Mouse (Mus musculus) naive thymus-derived CD4-positive, alpha-beta T cell, adult 2 months (primary cell): ENCODE results near the gene Gpr18.
A peak's percentile ranks its signal among the peaks of the same experiment; 100 is the strongest.

ENCODE experiments used
- DNase-seq: peaks from one replicate; pipeline ENCODE4 v3.0.0-alpha.2; 2011; ENCODE audit warnings: low read depth

Gpr18 gene

GRCm38 (mm10) chr14:121922731-121923130 lies 7.2 kb upstream of the Gpr18 start:
- no peak for DNase-seq

- no peak for DNase-seq
These were observed 6.4 kb upstream of the Gpr18 start for GRCm38 (mm10) chr14:121922016-121922415.

GRCm38 (mm10) chr14:121920511-121921124 lies 5.0 kb upstream of the Gpr18 start:
- no peak for DNase-seq

- peak; percentile 83 for DNase-seq
These were observed 4.2 kb upstream of the Gpr18 start for GRCm38 (mm10) chr14:121919752-121920151.

GRCm38 (mm10) chr14:121918266-121918665 lies 2.7 kb upstream of the Gpr18 start:
- no peak for DNase-seq

GRCm38 (mm10) chr14:121916311-121917094 lies 922 bp upstream of the Gpr18 start:
- peak; percentile 69 for DNase-seq

- DNase-seq = peak; percentile 61
These were observed 438 bp downstream of the Gpr18 start for GRCm38 (mm10) chr14:121915143-121915542.

GRCm38 (mm10) chr14:121912501-121912900 lies 3.1 kb downstream of the Gpr18 start:
- DNase-seq = no peak

GRCm38 (mm10) chr14:121909868-121910267 lies 5.7 kb downstream of the Gpr18 start:
- no peak for DNase-seq

GRCm38 (mm10) chr14:121906992-121907681 lies 8.4 kb downstream of the Gpr18 start:
- peak; percentile 38 for DNase-seq

GRCm38 (mm10) chr14:121906341-121906991 lies 9.1 kb downstream of the Gpr18 start:
- DNase-seq = peak; percentile 66

- DNase-seq = no peak
These were observed 10.8 kb downstream of the Gpr18 start for GRCm38 (mm10) chr14:121904754-121905153.

GRCm38 (mm10) chr14:121903381-121903876 lies 12.2 kb downstream of the Gpr18 start:
- DNase-seq = peak; percentile 57

- DNase-seq = no peak
These were observed 14.1 kb downstream of the Gpr18 start for GRCm38 (mm10) chr14:121901511-121901910.

GRCm38 (mm10) chr14:121899071-121899470 lies 16.5 kb downstream of the Gpr18 start:
- peak; percentile 53 for DNase-seq

GRCm38 (mm10) chr14:121898509-121898908 lies 17.1 kb downstream of the Gpr18 start:
- peak; percentile 83 for DNase-seq

GRCm38 (mm10) chr14:121897773-121898172 lies 17.8 kb downstream of the Gpr18 start:
- DNase-seq = no peak

GRCm38 (mm10) chr14:121896126-121897090 lies 19.2 kb downstream of the Gpr18 start:
- no peak for DNase-seq

- DNase-seq = no peak
These were observed 20.3 kb downstream of the Gpr18 start for GRCm38 (mm10) chr14:121895316-121895715.

- DNase-seq = no peak
These were observed 21.0 kb downstream of the Gpr18 start for GRCm38 (mm10) chr14:121894511-121895135.
